Mouse (Mus musculus) liver, embryonic 14.5 days (tissue): ENCODE results near the gene Fahd2a. TPM values are rescaled to one million over a fixed set of nuclear protein-coding genes. Genes with fewer than 3 reads are reported as not detected.

Experiments used
- ATAC-seq: fragments of 200-750 bp; cut with Nextera tagmentation; 2 replicates; pipeline ENCODE4 v1.8.0; 2017; ENCODE audit warnings: moderate number of reproducible peaks, mild to moderate bottlenecking, moderate library complexity; ENCODE audit not compliant: insufficient read depth
- DNase-seq, 3 experiments: peaks; one replicate each; pipeline ENCODE4 v3.0.0-alpha.2; 2012 to 2013; ENCODE audit warnings: low read depth in 3 of 3, low spot score in 3 of 3
- H3K27ac ChIP-seq: fragments of 300-500 bp; sonication (generic); 2 replicates; pipeline ENCODE4 v1.5.1; 2014; ENCODE audit warnings: moderate library complexity, mild to moderate bottlenecking, control low read depth, inconsistent platforms
- H3K27me3 ChIP-seq: fragments of 300-500 bp; sonication (generic); 2 replicates; pipeline ENCODE4 v1.6.1; 2014; ENCODE audit warnings: mild to moderate bottlenecking, low read length, moderate library complexity; ENCODE audit not compliant: control insufficient read depth, insufficient read depth
- H3K36me3 ChIP-seq: fragments of 300-500 bp; sonication (generic); replicated peaks from 2 replicates; pipeline ENCODE4 v1.6.1; 2014; ENCODE audit warnings: low read depth; ENCODE audit not compliant: control insufficient read depth, insufficient read depth
- H3K4me1 ChIP-seq, 2 experiments: fragments of 200-500 bp in 1 of 2; fragments of 300-500 bp in 1 of 2; sonication (generic) in 1 of 2; replicated peaks; 2 replicates each; pipeline ENCODE4 v1.6.1; 2012 to 2014; ENCODE audit warnings: antibody characterized with exemption in 1 of 2, inconsistent platforms in 1 of 2, low read length in 1 of 2; ENCODE audit not compliant: control insufficient read depth in 2 of 2, insufficient read depth in 2 of 2
- H3K4me2 ChIP-seq: fragments of 300-500 bp; sonication (generic); 2 replicates; pipeline ENCODE4 v1.6.1; 2014; ENCODE audit warnings: low read depth, mild to moderate bottlenecking, control low read depth, moderate library complexity
- H3K4me3 ChIP-seq, 2 experiments: fragments of 200-500 bp in 1 of 2; fragments of 300-500 bp in 1 of 2; sonication (generic) in 1 of 2; 2 replicates each; pipeline ENCODE4 v1.5.1; 2012 to 2014; ENCODE audit warnings: low read depth in 2 of 2, low read length in 2 of 2, mild to moderate bottlenecking in 2 of 2, control low read depth in 1 of 2, inconsistent platforms in 1 of 2, moderate library complexity in 1 of 2; ENCODE audit not compliant: insufficient read depth in 1 of 2
- H3K9ac ChIP-seq: fragments of 300-500 bp; sonication (generic); replicated peaks from 2 replicates; pipeline ENCODE4 v1.6.1; 2014; ENCODE audit warnings: mild to moderate bottlenecking, control low read depth, moderate library complexity
- H3K9me3 ChIP-seq: fragments of 300-500 bp; sonication (generic); 2 replicates; pipeline ENCODE4 v1.6.1; 2016; ENCODE audit warnings: low read length, mixed read lengths; ENCODE audit not compliant: control insufficient read depth
- EP300 ChIP-seq: IDR thresholded peaks from 2 replicates; pipeline ENCODE4 v1.6.1; 2016; ENCODE audit warnings: antibody characterized with exemption, low read depth
- WGBS: fragments of 180-500 bp; shearing (Covaris S2); extraction: QIAGEN DNeasy Blood & Tissue Kit; methylation state at CpG from one replicate; pipeline ENCODE4 v1.1.7; 2014; ENCODE audit not compliant: insufficient replicate concordance; 5-methylcytosine and 5-hydroxymethylcytosine counted together
- polyA plus RNA-seq, 2 experiments: library from polyadenylated mRNA; depleted of rRNA in 1 of 2; stranded (reverse) in 1 of 2; unstranded in 1 of 2; fragments of >200 nt; fragmentation: Nextera tagmentation in 1 of 2; extraction: Ambion mirVana in 1 of 2; gene quantifications; 2 replicates each; pipeline versions ENCODE4 v1.2.1 to v1.2.3; 2012 to 2014

The Fahd2a gene
- polyA plus RNA-seq, 2 experiments = 7.9 to 20.0 TPM

GRCm38 (mm10) chr2:127387521-127387920, 56.8 kb downstream of the Fahd2a start:
- TF ChIP-seq EP300 = no peak
- Histone ChIP-seq H3K27me3 (no peaks in the 10 kb centered on the region), H3K9ac (no peak overlapping the region), H3K9me3 (no peaks in the 10 kb centered on the region), H3K27ac (no peak overlapping the region), H3K36me3 (no peaks in the 10 kb centered on the region), H3K4me1 (0 out of 4 replicates have a peak, but pooled peaks cover 0 to 2% of the 10 kb centered on the region in 2 experiments), H3K4me2 (no peak overlapping the region), H3K4me3 (no peak overlapping the region)
- DNase-seq (no peak), ATAC-seq (no peak)
- WGBS = 65% methylated on average over 2 of the region's 2 CpGs

Other genes starting within 250 kb of the Fahd2a start
- gene 1810024B03Rik, start 236.3 kb downstream of the Fahd2a start, polyA plus RNA-seq (2012; rRNA removed) = 0.23 and 0.57 TPM in 2 replicates
- gene 1810024B03Rik, start 236.3 kb downstream of the Fahd2a start, polyA plus RNA-seq (2014; fragmentation: Nextera tagmentation; extraction: Ambion mirVana) = 0.81 and 0.96 TPM in 2 replicates
- gene Snrnp200, start 236.2 kb downstream of the Fahd2a start, polyA plus RNA-seq (2012; rRNA removed) = 18.2 and 27.5 TPM in 2 replicates
- gene Snrnp200, start 236.2 kb downstream of the Fahd2a start, polyA plus RNA-seq (2014; fragmentation: Nextera tagmentation; extraction: Ambion mirVana) = 28.1 and 33.3 TPM in 2 replicates
- gene Ciao1, start 196.7 kb downstream of the Fahd2a start, polyA plus RNA-seq (2012; rRNA removed) = 23.2 and 29.1 TPM in 2 replicates
- 38.3 and 42.3 TPM in 2 replicates for gene Ciao1, start 196.7 kb downstream of the Fahd2a start, polyA plus RNA-seq (2014; fragmentation: Nextera tagmentation; extraction: Ambion mirVana)
- gene Tmem127, start 196.7 kb downstream of the Fahd2a start, polyA plus RNA-seq (2012; rRNA removed) = 8.4 and 11.7 TPM in 2 replicates
- 7.4 and 9.2 TPM in 2 replicates for gene Tmem127, start 196.7 kb downstream of the Fahd2a start, polyA plus RNA-seq (2014; fragmentation: Nextera tagmentation; extraction: Ambion mirVana)
- gene Stard7, start 174.3 kb downstream of the Fahd2a start, polyA plus RNA-seq (2012; rRNA removed) = 23.3 and 29.8 TPM in 2 replicates
- gene Stard7, start 174.3 kb downstream of the Fahd2a start, polyA plus RNA-seq (2014; fragmentation: Nextera tagmentation; extraction: Ambion mirVana) = 42.0 and 51.9 TPM in 2 replicates
- 1.1 and 1.8 TPM in 2 replicates for gene Dusp2, start 108.4 kb downstream of the Fahd2a start, polyA plus RNA-seq (2012; rRNA removed)
- gene Dusp2, start 108.4 kb downstream of the Fahd2a start, polyA plus RNA-seq (2014; fragmentation: Nextera tagmentation; extraction: Ambion mirVana) = 1.5 and 1.7 TPM in 2 replicates
- gene Astl, start 105.9 kb downstream of the Fahd2a start, polyA plus RNA-seq (2012; rRNA removed) = not detected in 2 replicates
- gene Astl, start 105.9 kb downstream of the Fahd2a start, polyA plus RNA-seq (2014; fragmentation: Nextera tagmentation; extraction: Ambion mirVana) = not detected in 2 replicates
- 12.4 and 13.2 TPM in 2 replicates for gene Adra2b, start 81.4 kb downstream of the Fahd2a start, polyA plus RNA-seq (2012; rRNA removed)
- gene Adra2b, start 81.4 kb downstream of the Fahd2a start, polyA plus RNA-seq (2014; fragmentation: Nextera tagmentation; extraction: Ambion mirVana) = 20.0 and 24.4 TPM in 2 replicates
- gene Gpat2, start 19.4 kb downstream of the Fahd2a start, polyA plus RNA-seq (2012; rRNA removed) = 0.26 and 0.45 TPM in 2 replicates
- 0.32 and 0.33 TPM in 2 replicates for gene Gpat2, start 19.4 kb downstream of the Fahd2a start, polyA plus RNA-seq (2014; fragmentation: Nextera tagmentation; extraction: Ambion mirVana)
- gene Kcnip3, start 77.5 kb upstream of the Fahd2a start, polyA plus RNA-seq (2012; rRNA removed) = 0.36 and 0.38 TPM in 2 replicates
- 0.42 and 0.59 TPM in 2 replicates for gene Kcnip3, start 77.5 kb upstream of the Fahd2a start, polyA plus RNA-seq (2014; fragmentation: Nextera tagmentation; extraction: Ambion mirVana)
- 0.01 TPM in 1 of 2 replicates, not detected in the other for gene Prom2, start 96.9 kb upstream of the Fahd2a start, polyA plus RNA-seq (2012; rRNA removed)
- gene Prom2, start 96.9 kb upstream of the Fahd2a start, polyA plus RNA-seq (2014; fragmentation: Nextera tagmentation; extraction: Ambion mirVana) = not detected in 2 replicates
- gene Zfp661, start 142.5 kb upstream of the Fahd2a start, polyA plus RNA-seq (2012; rRNA removed) = 1.0 and 1.1 TPM in 2 replicates
- gene Zfp661, start 142.5 kb upstream of the Fahd2a start, polyA plus RNA-seq (2014; fragmentation: Nextera tagmentation; extraction: Ambion mirVana) = 0.83 and 0.86 TPM in 2 replicates
- gene Mrps5, start 142.7 kb upstream of the Fahd2a start, polyA plus RNA-seq (2012; rRNA removed) = 25.2 and 46.4 TPM in 2 replicates
- gene Mrps5, start 142.7 kb upstream of the Fahd2a start, polyA plus RNA-seq (2014; fragmentation: Nextera tagmentation; extraction: Ambion mirVana) = 80.1 and 80.3 TPM in 2 replicates
- gene Mal, start 212.1 kb upstream of the Fahd2a start, polyA plus RNA-seq (2012; rRNA removed) = 0.01 and 0.03 TPM in 2 replicates
- 0.06 and 0.10 TPM in 2 replicates for gene Mal, start 212.1 kb upstream of the Fahd2a start, polyA plus RNA-seq (2014; fragmentation: Nextera tagmentation; extraction: Ambion mirVana)